Mouse (Mus musculus) pancreas, adult 10 weeks (tissue): ENCODE results near the gene Mepe. TPM values are rescaled to one million over a fixed set of nuclear protein-coding genes. Genes with fewer than 3 reads are reported as not detected.

Experiments used
- polyA plus RNA-seq: library from polyadenylated mRNA; stranded (reverse); fragments of 350-450 nt; fragmentation: Illumina TruSeq; extraction: RNeasy Lipid Tissue Mini Kit (QIAGEN cat#74804); gene quantifications from one replicate; pipeline ENCODE4 v1.2.3, GENCODE M21; 2015; ENCODE audit warnings: low read depth, low replicate concordance; ENCODE audit not compliant: insufficient read depth

The Mepe gene
- not detected for polyA plus RNA-seq

DNA sequence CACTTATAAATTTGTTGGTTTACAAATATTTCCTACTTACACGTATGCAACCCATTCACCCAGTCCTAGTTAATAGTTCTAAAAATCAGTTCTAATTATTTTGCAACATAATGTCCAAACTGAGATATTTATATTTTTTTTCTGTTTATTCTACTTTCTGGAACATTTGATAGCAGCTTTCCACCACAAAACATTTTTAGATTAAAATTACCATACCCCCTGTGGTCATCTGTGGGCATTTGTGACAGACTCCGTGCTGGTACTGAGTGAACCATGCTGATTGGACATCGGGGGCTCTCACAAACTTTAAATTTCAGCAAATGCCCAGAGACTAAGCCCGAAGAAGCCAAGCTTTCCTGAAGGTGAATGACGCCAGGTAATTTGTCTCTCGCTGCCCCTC lies at the start of gene Mepe:
Gene Mepe, plus strand, starts transcription at position 301 of the 400 bp plus-strand sequence.

GRCm38 (mm10) chr5:104298994-104299393 lies 26.1 kb upstream of the Mepe start, which contains the start of gene Ibsp:
Gene Ibsp (plus strand): TSS chr5:104299171.

Other genes with a start within 250 kb of the Mepe start
- not detected for gene Gm17660, start 247.7 kb upstream of the Mepe start, polyA plus RNA-seq
- gene Sparcl1, start 211.6 kb upstream of the Mepe start, polyA plus RNA-seq: 70.3 TPM
- not detected for gene Dspp, start 154.6 kb upstream of the Mepe start, polyA plus RNA-seq
- not detected for gene Dmp1, start 122.7 kb upstream of the Mepe start, polyA plus RNA-seq
- not detected for gene Ibsp, start 26.2 kb upstream of the Mepe start, polyA plus RNA-seq
- 155 TPM for gene Spp1, start 109.8 kb downstream of the Mepe start, polyA plus RNA-seq
- 13.1 TPM for gene Pkd2, start 134.1 kb downstream of the Mepe start, polyA plus RNA-seq
- 2.5 TPM for gene BC005561, start 183.0 kb downstream of the Mepe start, polyA plus RNA-seq